Mouse (Mus musculus) intestine, postnatal 0 days (tissue): ENCODE measurements around the gene Steap3. TPM values are rescaled to one million over a fixed set of nuclear protein-coding genes. Genes with fewer than 3 reads are reported as not detected.

Experiments used
- ATAC-seq: fragments of 200-750 bp; cut with Nextera tagmentation; 2 replicates; pipeline ENCODE4 v1.8.0; 2017; ENCODE audit warnings: mild to moderate bottlenecking, moderate TSS enrichment, moderate library complexity
- H3K27ac ChIP-seq: fragments of 300-500 bp; sonication (generic); 2 replicates; pipeline ENCODE4 v1.5.1; 2014; ENCODE audit warnings: mild to moderate bottlenecking, low read depth, low read length, moderate library complexity
- H3K27me3 ChIP-seq: fragments of 300-500 bp; sonication (generic); replicated peaks from 2 replicates; pipeline ENCODE4 v1.6.1; 2014; ENCODE audit warnings: low read length, mixed read lengths; ENCODE audit not compliant: control insufficient read depth, insufficient read depth
- H3K36me3 ChIP-seq: fragments of 300-500 bp; sonication (generic); 2 replicates; pipeline ENCODE4 v1.6.1; 2014; ENCODE audit warnings: mild to moderate bottlenecking, moderate library complexity; ENCODE audit not compliant: control insufficient read depth, insufficient read depth
- H3K4me1 ChIP-seq: fragments of 300-500 bp; sonication (generic); replicated peaks from 2 replicates; pipeline ENCODE4 v1.6.1; 2014; ENCODE audit warnings: antibody characterized with exemption, low read length, mixed read lengths; ENCODE audit not compliant: control insufficient read depth, insufficient read depth
- H3K4me2 ChIP-seq: fragments of 300-500 bp; sonication (generic); replicated peaks from 2 replicates; pipeline ENCODE4 v1.6.1; 2014; ENCODE audit warnings: low read depth, mild to moderate bottlenecking, moderate library complexity
- H3K4me3 ChIP-seq: fragments of 300-500 bp; sonication (generic); 2 replicates; pipeline ENCODE4 v1.5.1; 2014; ENCODE audit warnings: low read depth, low read length
- H3K9ac ChIP-seq: fragments of 300-500 bp; sonication (generic); 2 replicates; pipeline ENCODE4 v1.6.1; 2014; ENCODE audit warnings: mild to moderate bottlenecking, low read depth, low read length
- H3K9me3 ChIP-seq: fragments of 300-500 bp; sonication (generic); 2 replicates; pipeline ENCODE4 v1.6.1; 2016; ENCODE audit warnings: mixed run types; ENCODE audit not compliant: control insufficient read depth
- CTCF ChIP-seq: sonication (generic); IDR thresholded peaks from 2 replicates; pipeline ENCODE4 v1.5.1; 2016; ENCODE audit warnings: low read depth, mild to moderate bottlenecking, control low read depth, antibody characterized with exemption, moderate library complexity
- WGBS: fragments of 180-500 bp; shearing (Covaris S2); extraction: QIAGEN DNeasy Blood & Tissue Kit; methylation state at CpG from one replicate; pipeline ENCODE4 v1.1.7; 2014; 5-methylcytosine and 5-hydroxymethylcytosine counted together
- polyA plus RNA-seq: library from polyadenylated mRNA; unstranded; fragments of >200 nt; fragmentation: Nextera tagmentation; extraction: Ambion mirVana; gene quantifications from 2 replicates; pipeline ENCODE4 v1.2.1, GENCODE M21; 2015

Gene Steap3
- polyA plus RNA-seq, 1 experiment from 2014 or later: 1.0 TPM

GRCm38 (mm10) chr1:120145527-120146216 is 126.8 kb downstream of the Steap3 start:
- Histone ChIP-seq H3K9ac (no peak overlapping the region), H3K4me2 (no peak overlapping the region), H3K4me3 (no peak overlapping the region), H3K27me3 (no peaks in the 10 kb centered on the region), H3K4me1 (no peaks in the 10 kb centered on the region), H3K9me3 (no peaks in the 10 kb centered on the region), H3K36me3 (no peaks in the 10 kb centered on the region), H3K27ac (no peak overlapping the region)
- 91% methylated on average over 8 of the region's 8 CpGs for WGBS
- ATAC-seq: no peak
- TF ChIP-seq CTCF: no peak

DNA sequence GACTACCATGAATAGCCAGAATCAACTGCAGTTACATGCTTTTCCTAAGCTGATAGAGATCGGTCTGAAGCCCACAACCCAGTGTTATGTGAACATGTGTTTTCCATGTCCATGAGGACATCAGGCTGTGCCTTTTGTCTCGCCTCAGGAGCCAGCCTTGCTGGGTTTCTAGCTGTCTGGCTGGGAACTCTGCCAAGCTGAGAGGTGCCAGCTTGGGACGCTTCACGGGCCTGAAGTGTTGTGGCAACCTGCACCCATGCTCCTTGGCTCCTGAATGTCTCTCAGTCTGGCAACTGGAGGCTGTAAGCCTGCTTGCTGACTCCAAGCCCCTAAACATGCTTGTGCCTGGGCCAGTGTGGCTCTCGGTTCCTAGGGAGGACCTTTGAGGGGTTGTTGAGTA is 130.0 kb downstream of the Steap3 start:
- TF ChIP-seq CTCF: no peak
- WGBS: 84% methylated on average over 5 of the region's 5 CpGs
- no peak overlapping the region for H3K4me3 ChIP-seq
- H3K4me1 ChIP-seq: no peaks in the 10 kb centered on the region
- no peak overlapping the region for H3K4me2 ChIP-seq
- no peaks in the 10 kb centered on the region for H3K36me3 ChIP-seq
- no peaks in the 10 kb centered on the region for H3K27me3 ChIP-seq
- H3K9ac ChIP-seq: no peak overlapping the region
- no peak for ATAC-seq
- no peak overlapping the region for H3K27ac ChIP-seq
- no peaks in the 10 kb centered on the region for H3K9me3 ChIP-seq

Other genes starting within 250 kb of the Steap3 start
- gene Tmem37, start 198.6 kb downstream of the Steap3 start, polyA plus RNA-seq: 593 and 673 TPM in 2 replicates
- gene Dbi, start 151.6 kb downstream of the Steap3 start, polyA plus RNA-seq: 3,066 and 3,164 TPM in 2 replicates
- 8.2 and 8.7 TPM in 2 replicates for gene 3110009E18Rik, start 151.5 kb downstream of the Steap3 start, polyA plus RNA-seq
- not detected in 2 replicates for gene C1ql2, start 67.9 kb upstream of the Steap3 start, polyA plus RNA-seq
- 0.08 and 0.26 TPM in 2 replicates for gene Marco, start 232.3 kb upstream of the Steap3 start, polyA plus RNA-seq